Mouse (Mus musculus) liver, embryonic 14.5 days (tissue): ENCODE data around the gene Runx2.

Experiments
- CTCF ChIP-seq: IDR thresholded peaks from 2 replicates; pipeline ENCODE4 v1.5.1; 2016; ENCODE audit warnings: antibody characterized with exemption, low read depth, control low read depth
- EP300 ChIP-seq: IDR thresholded peaks from 2 replicates; pipeline ENCODE4 v1.6.1; 2016; ENCODE audit warnings: antibody characterized with exemption, low read depth

DNA sequence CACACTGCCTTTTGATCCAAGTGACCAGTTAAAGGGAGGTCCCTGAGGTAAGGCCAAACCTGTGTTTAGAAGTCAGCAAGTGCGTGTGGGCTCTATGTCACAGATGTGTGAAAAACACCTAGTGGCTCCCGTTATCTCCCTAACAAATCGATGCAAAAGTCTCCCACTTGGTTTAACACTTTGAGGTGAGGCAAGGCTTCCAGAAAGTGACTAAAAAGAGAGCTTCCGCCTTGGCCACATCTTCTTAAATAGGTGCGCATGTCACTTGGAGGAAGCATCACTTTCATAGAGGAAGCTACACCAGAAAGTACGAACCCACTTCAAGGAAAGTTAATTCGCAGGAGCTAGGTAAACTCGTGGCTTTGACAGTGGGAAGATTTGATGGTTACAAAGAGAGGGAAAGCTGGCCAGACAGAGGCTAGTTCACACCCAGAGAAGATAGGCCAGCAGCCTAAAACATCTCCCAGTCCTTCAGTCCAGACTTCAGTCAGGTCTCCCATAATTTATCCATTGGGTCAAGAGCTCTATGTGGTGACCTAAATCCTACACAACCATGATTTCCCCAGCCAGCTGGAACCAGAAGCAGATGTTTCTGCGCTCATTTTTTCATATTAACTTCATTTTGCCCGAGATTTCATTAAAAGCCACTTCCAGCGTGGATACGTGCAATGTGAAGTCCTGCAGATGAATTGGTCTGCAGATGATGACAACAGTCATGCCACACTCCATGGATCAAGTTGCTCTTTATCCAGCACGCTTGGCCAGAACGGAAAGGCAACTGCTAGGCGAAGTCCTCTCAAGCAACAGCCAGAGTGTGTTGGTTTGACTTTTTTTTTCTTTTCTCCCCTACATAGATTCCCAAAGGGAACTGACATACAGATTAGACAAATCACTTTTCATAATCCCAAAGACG lies 257.1 kb downstream of the Runx2 start:
- TF ChIP-seq CTCF = no peak
- TF ChIP-seq EP300 = no peak
